Mouse (Mus musculus) MEL (cell line): ENCODE results near the gene Drc1.

Experiments used
- HCFC1 ChIP-seq: IDR thresholded peaks from 2 replicates; pipeline ENCODE4 v1.6.1; 2012; ENCODE audit warnings: low read depth, mild to moderate bottlenecking, inconsistent platforms, low read length, improper control_type of control experiment, moderate library complexity
- MAFK ChIP-seq: IDR thresholded peaks from 2 replicates; pipeline ENCODE4 v1.6.1; 2011; ENCODE audit warnings: low read depth, mild to moderate bottlenecking, low read length, improper control_type of control experiment, borderline replicate concordance
- POLR2A ChIP-seq, 2 experiments: IDR thresholded peaks; 2 replicates each; pipeline ENCODE4 v1.6.1; 2011 to 2012; ENCODE audit warnings: low read length in 2 of 2, mild to moderate bottlenecking in 2 of 2, control low read depth in 1 of 2, improper control_type of control experiment in 1 of 2, low read depth in 1 of 2, moderate library complexity in 1 of 2; ENCODE audit not compliant: control insufficient read depth in 1 of 2, insufficient read depth in 1 of 2, poor library complexity in 1 of 2
- POLR2AphosphoS5 ChIP-seq: IDR thresholded peaks from 2 replicates; pipeline ENCODE4 v1.6.1; 2012; ENCODE audit warnings: low read depth, borderline replicate concordance, mild to moderate bottlenecking, inconsistent platforms, low read length, moderate library complexity, mixed read lengths
- UBTF ChIP-seq: IDR thresholded peaks from 2 replicates; pipeline ENCODE4 v1.6.1; 2012; ENCODE audit warnings: low read depth, mild to moderate bottlenecking, inconsistent platforms, low read length, improper control_type of control experiment, moderate library complexity, borderline replicate concordance; ENCODE audit not compliant: insufficient read depth

DNA sequence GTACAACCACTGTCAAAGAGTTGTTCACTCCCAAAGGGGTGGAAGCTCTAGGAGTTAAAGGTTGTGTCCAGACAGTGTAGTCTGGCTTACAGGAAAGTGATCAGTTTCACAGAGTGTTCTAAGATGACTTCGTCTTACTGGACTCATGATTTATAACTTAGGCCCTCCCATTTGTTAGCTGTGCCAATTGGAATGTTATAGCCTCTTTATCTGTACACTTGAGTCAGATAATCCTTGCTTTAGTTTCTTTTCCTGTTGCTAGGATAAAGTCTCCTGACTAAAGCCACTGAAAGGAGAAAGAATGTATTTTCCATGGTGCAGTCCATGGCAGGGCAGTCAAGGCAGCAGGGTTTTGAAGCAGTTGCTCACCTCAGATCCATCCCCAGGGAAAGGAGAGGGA lies 38.8 kb upstream of the Drc1 start:
- TF ChIP-seq POLR2AphosphoS5 (no peak), POLR2A (IDR thresholded peaks at IDR 0.05; ENCODE audit: control insufficient read depth in 1 of 2, insufficient read depth in 1 of 2, low read depth in 1 of 2, low read length in 2 of 2, poor library complexity in 1 of 2) (no peak), HCFC1 (no peak), MAFK (no peak), UBTF (no peak)
